Mouse (Mus musculus) embryo, embryonic 9.5 days (tissue): ENCODE results near the gene Prox1.
A peak's percentile ranks its signal among the peaks of the same experiment; 100 is the strongest.

ENCODE experiments used
- DNase-seq: peaks from one replicate; pipeline ENCODE4 v3.0.0-alpha.2; 2017; ENCODE audit errors: extremely low spot score

Prox1 gene

GRCm38 (mm10) chr1:190143593-190143992 is 26.9 kb downstream of the Prox1 start:
- no peak for DNase-seq

GRCm38 (mm10) chr1:190142584-190142983 is 27.9 kb downstream of the Prox1 start:
- no peak for DNase-seq

- no peak for DNase-seq
Observed at GRCm38 (mm10) chr1:190140519-190140918, 30.0 kb downstream of the Prox1 start.

GRCm38 (mm10) chr1:190139711-190140405 is 30.7 kb downstream of the Prox1 start:
- no peak for DNase-seq

GRCm38 (mm10) chr1:190137943-190138342 is 32.6 kb downstream of the Prox1 start:
- no peak for DNase-seq

- DNase-seq, result no peak
Observed at GRCm38 (mm10) chr1:190132897-190133296, 37.6 kb downstream of the Prox1 start.

GRCm38 (mm10) chr1:190130888-190131287 is 39.6 kb downstream of the Prox1 start:
- no peak for DNase-seq

- DNase-seq, result no peak
Observed at GRCm38 (mm10) chr1:190129553-190129952, 41.0 kb downstream of the Prox1 start.

- no peak for DNase-seq
Observed at GRCm38 (mm10) chr1:190128674-190129322, 41.7 kb downstream of the Prox1 start.

GRCm38 (mm10) chr1:190127878-190128277 is 42.6 kb downstream of the Prox1 start:
- DNase-seq, result no peak

- DNase-seq, result no peak
Observed at GRCm38 (mm10) chr1:190127163-190127795, 43.2 kb downstream of the Prox1 start.

- no peak for DNase-seq
Observed at GRCm38 (mm10) chr1:190124961-190125739, 45.4 kb downstream of the Prox1 start.

GRCm38 (mm10) chr1:190123404-190123803 is 47.1 kb downstream of the Prox1 start:
- DNase-seq, result no peak

- no peak for DNase-seq
Observed at GRCm38 (mm10) chr1:190115985-190116384, 54.5 kb downstream of the Prox1 start.

GRCm38 (mm10) chr1:190111741-190112140 is 58.8 kb downstream of the Prox1 start:
- DNase-seq, result no peak

- DNase-seq, result no peak
Observed at GRCm38 (mm10) chr1:190107587-190107986, 62.9 kb downstream of the Prox1 start.

GRCm38 (mm10) chr1:190106674-190107420 is 63.7 kb downstream of the Prox1 start:
- DNase-seq, result peak; percentile 37

- no peak for DNase-seq
Observed at GRCm38 (mm10) chr1:190106060-190106459, 64.5 kb downstream of the Prox1 start.

GRCm38 (mm10) chr1:190093326-190093725 is 77.2 kb downstream of the Prox1 start:
- no peak for DNase-seq

- no peak for DNase-seq
Observed at GRCm38 (mm10) chr1:190092076-190092475, 78.4 kb downstream of the Prox1 start.

- no peak for DNase-seq
Observed at GRCm38 (mm10) chr1:190088929-190089328, 81.6 kb downstream of the Prox1 start.
